Mouse (Mus musculus) bone marrow macrophage, adult 2 months (primary cell): ENCODE measurements around the gene Chchd3.

Source experiments
- CTCF ChIP-seq: IDR thresholded peaks from 2 replicates; pipeline ENCODE4 v1.5.1; 2012; ENCODE audit warnings: low read depth, mild to moderate bottlenecking, low read length, moderate library complexity
- POLR2A ChIP-seq: IDR thresholded peaks from 2 replicates; pipeline ENCODE4 v1.6.1; 2012; ENCODE audit warnings: mild to moderate bottlenecking, low read depth, low read length, borderline replicate concordance

- TF ChIP-seq CTCF (no peak), POLR2A (no peak)
These were observed 258.3 kb downstream of the Chchd3 start for GRCm38 (mm10) chr6:32801776-32802175.
